Mouse (Mus musculus) testis, adult 2 months (tissue): ENCODE measurements around the gene Ninj1.

Experiments used
- CTCF ChIP-seq: fragments of 200-500 bp; IDR thresholded peaks from 2 replicates; pipeline ENCODE4 v1.5.1; 2012; ENCODE audit warnings: low read depth, mild to moderate bottlenecking, inconsistent platforms, low read length, moderate library complexity; ENCODE audit not compliant: control insufficient read depth, insufficient read depth, insufficient replicate concordance
- POLR2A ChIP-seq: fragments of 200-500 bp; IDR thresholded peaks from 2 replicates; pipeline ENCODE4 v1.6.1; 2012; ENCODE audit warnings: low read depth, mild to moderate bottlenecking, inconsistent platforms, low read length, moderate library complexity; ENCODE audit not compliant: control insufficient read depth

DNA sequence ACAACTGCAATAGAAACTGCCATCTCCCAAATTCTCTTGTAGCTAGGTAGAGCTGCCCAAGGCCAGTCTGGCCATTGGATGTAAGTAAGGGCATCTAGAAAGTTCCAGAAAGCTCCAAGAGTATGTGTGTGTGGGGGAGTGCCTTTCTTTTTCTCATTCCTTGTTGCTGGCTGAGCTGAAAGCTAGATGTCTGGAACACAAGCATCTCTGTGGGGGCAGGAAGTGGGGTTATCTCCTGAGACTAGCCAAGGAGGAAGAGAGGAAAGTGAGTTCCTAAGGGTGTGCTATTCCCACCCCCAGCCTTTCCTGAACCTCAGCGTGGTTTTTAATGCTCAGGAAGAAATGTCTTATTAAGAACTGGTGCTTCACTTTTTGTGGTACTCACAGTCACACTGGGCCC lies 15.6 kb upstream of the Ninj1 start:
- TF ChIP-seq CTCF, result no peak
- TF ChIP-seq POLR2A, result no peak
